9 mouse cellular contexts compared by ENCODE assay signal in genomic region chr7:135768592-135768991, GRCm38 (mm10). TPM values are rescaled to one million over a fixed set of nuclear protein-coding genes. Genes with fewer than 3 reads are reported as not detected.
DNase-seq lines count a peak whose midpoint lies in the region; ATAC-seq lines count a peak whose summit lies in the region.
"Had no signal": no experiment of that assay in that cellular context is flagged by ENCODE, and none has a peak within 500 bp of the region (broad histone marks: within the 10 kb centered on the region; RNA-seq: fewer than 3 reads in every experiment).

No protein-coding gene starts in this region.

- H3K27me3 ChIP-seq in forebrain, embryonic 11.5 days (ENCODE audit: control insufficient read depth, insufficient read depth, low read length) = no peaks in the 10 kb centered on the region
- H3K27me3 ChIP-seq in hindbrain, embryonic 11.5 days (ENCODE audit: control insufficient read depth, insufficient read depth, low read length) = no peaks in the 10 kb centered on the region

- H3K4me3 ChIP-seq in forebrain, embryonic 11.5 days (ENCODE audit: low read depth, low read length) = no peak overlapping the region
- H3K4me3 ChIP-seq in hindbrain, embryonic 11.5 days (ENCODE audit: low read depth, low read length) = no peak overlapping the region
- H3K4me3 ChIP-seq: myocyte had no signal

- no peaks in the 10 kb centered on the region for H3K9me3 ChIP-seq in forebrain, embryonic 11.5 days (ENCODE audit: control insufficient read depth, low read length)
- no peaks in the 10 kb centered on the region for H3K9me3 ChIP-seq in hindbrain, embryonic 11.5 days (ENCODE audit: control insufficient read depth, low read length)

- H3K36me3 ChIP-seq in forebrain, embryonic 11.5 days (ENCODE audit: control insufficient read depth, insufficient read depth, low read length) = no peaks in the 10 kb centered on the region
- H3K36me3 ChIP-seq in hindbrain, embryonic 11.5 days (ENCODE audit: control insufficient read depth, insufficient read depth, low read length) = no peaks in the 10 kb centered on the region

- no peak overlapping the region for H3K27ac ChIP-seq in forebrain, embryonic 11.5 days (ENCODE audit: low read depth, low read length)
- H3K27ac ChIP-seq in hindbrain, embryonic 11.5 days (ENCODE audit: low read depth, low read length) = no peak overlapping the region

- WGBS in forebrain, embryonic 11.5 days = 9% methylated on average over 3 of the region's 3 CpGs
- 3% methylated on average over 3 of the region's 3 CpGs for WGBS in hindbrain, embryonic 11.5 days

- H3K9ac ChIP-seq in forebrain, embryonic 11.5 days (ENCODE audit: low read length) = no peak overlapping the region
- H3K9ac ChIP-seq in hindbrain, embryonic 11.5 days (ENCODE audit: low read depth, low read length) = no peak overlapping the region

- peak; percentile 24 for DNase-seq in MEL-GATA-1-ER (ENCODE audit: extremely low read depth, low read depth)
- DNase-seq in c-Kit-negative CD71-positive TER-119-positive erythroid progenitor cells, embryonic 14.5 days (ENCODE audit: low read depth, low spot score) = peak; percentile 37
- DNase-seq in forebrain, embryonic 11.5 days (ENCODE audit: low spot score) = peak; percentile 83
- DNase-seq in hindbrain, embryonic 11.5 days (ENCODE audit: low spot score) = peak; percentile 89
- peak; percentile 70 to 75 for DNase-seq in layer of hippocampus, postnatal 36 days
- DNase-seq in skeletal muscle tissue, adult 2 months (ENCODE audit: low read depth, low spot score) = peak; percentile 72
- peak; percentile 36 for DNase-seq in yolk sac, embryonic 10.5 days (ENCODE audit: low spot score)

- peak; percentile 83; the same call in 1 of the 2 replicates for ATAC-seq in forebrain, embryonic 11.5 days (replicated peaks; ENCODE audit: low FRiP score)
- peak; percentile 53; the same call in 1 of the 2 replicates for ATAC-seq in hindbrain, embryonic 11.5 days (ENCODE audit: low FRiP score)
- ATAC-seq in megakaryocyte progenitor cell, adult 5-6 weeks (replicated peaks; ENCODE audit: poor library complexity) = peak; percentile 95

- no peak overlapping the region for H3K4me2 ChIP-seq in forebrain, embryonic 11.5 days (ENCODE audit: low read depth, low read length, severe bottlenecking)
- no peak overlapping the region for H3K4me2 ChIP-seq in hindbrain, embryonic 11.5 days (replicated peaks; ENCODE audit: low read depth, low read length)

- no peaks in the 10 kb centered on the region for H3K4me1 ChIP-seq in forebrain, embryonic 11.5 days (replicated peaks; ENCODE audit: control insufficient read depth, insufficient read depth, low read length)
- H3K4me1 ChIP-seq in hindbrain, embryonic 11.5 days (replicated peaks; ENCODE audit: control insufficient read depth, insufficient read depth, low read length) = no peaks in the 10 kb centered on the region

RNA-seq across cellular contexts. Expression of gene Mki67, which starts 52.4 kb away (rescaled TPM):
- 66.7 and 76.5 TPM in 2 replicates for polyA plus RNA-seq in forebrain, embryonic 11.5 days (2014; fragmentation: Nextera tagmentation; extraction: Ambion mirVana)
- polyA plus RNA-seq in hindbrain, embryonic 11.5 days (2014; fragmentation: Nextera tagmentation; extraction: Ambion mirVana) = 49.7 and 57.5 TPM in 2 replicates
- total RNA-seq in layer of hippocampus, postnatal 36 days (2021) = 1 to 10 TPM; 1.4 to 1.7 TPM
- 389 and 403 TPM in 2 replicates for total RNA-seq in megakaryocyte progenitor cell, adult 5-6 weeks (2015)
- 247 and 299 TPM in 2 replicates for total RNA-seq in megakaryocyte progenitor cell, adult 5-6 weeks (2017)

Comparison
In these comparisons a context has a peak if more than half of its experiments do, and no peak if none do; other contexts are left out.
1. DNase-seq: peak in every context shown above with its lines; median percentile 89 in hindbrain, embryonic 11.5 days; 83 in forebrain, embryonic 11.5 days; 72 in layer of hippocampus, postnatal 36 days; 72 in skeletal muscle tissue, adult 2 months; 37 in c-Kit-negative CD71-positive TER-119-positive erythroid progenitor cells, embryonic 14.5 days; 36 in yolk sac, embryonic 10.5 days; 24 in MEL-GATA-1-ER.
2. RNA of gene Mki67, which starts 52.4 kb away (total RNA-seq): 247 to 403 TPM in megakaryocyte progenitor cell, adult 5-6 weeks; 1.4 to 1.7 TPM in layer of hippocampus, postnatal 36 days; every median in the first group is over 10 times any median in the second.
3. Peak in every context shown above with its lines, with median percentiles within 50 percentile points of each other: ATAC-seq.